Mouse (Mus musculus): ENCODE measurements at regions not wholly inside any gene's neighbourhood (a gene's known extent, or its start where the extent isn't known, plus 50 kb on each side); places are given as distances from the start of the nearest gene placed in this dataset.

GRCm38 (mm10) chr2:162791374-162792098 is 130.6 kb upstream of the Ptprt start:
- Histone ChIP-seq H3K27me3 (replicated peaks; ENCODE audit: low read depth, poor library complexity, severe bottlenecking) (no peaks in the 10 kb centered on the region), H3K27ac (replicated peaks) (no peak overlapping the region), H3K4me3 (no peak overlapping the region), H3K4me1 (no peaks in the 10 kb centered on the region), H3K36me3 (replicated peaks) (no peaks in the 10 kb centered on the region), H3K9me3 (no peaks in the 10 kb centered on the region)
- DNase-seq (ENCODE audit: low spot score) = no peak
- WGBS = 88% methylated on average over 12 of the region's 12 CpGs

- no peaks in the 10 kb centered on the region for H3K9me3 ChIP-seq
- H3K4me3 ChIP-seq = no peak overlapping the region
- no peak for DNase-seq (ENCODE audit: low spot score)
- no peaks in the 10 kb centered on the region for H3K27me3 ChIP-seq (replicated peaks; ENCODE audit: low read depth, poor library complexity, severe bottlenecking)
- WGBS = 72% methylated on average over 8 of the region's 8 CpGs
- H3K27ac ChIP-seq (replicated peaks) = no peak overlapping the region
- no peaks in the 10 kb centered on the region for H3K4me1 ChIP-seq
- no peaks in the 10 kb centered on the region for H3K36me3 ChIP-seq (replicated peaks)
Measured at GRCm38 (mm10) chr2:162784176-162784813, 123.3 kb upstream of the Ptprt start.

GRCm38 (mm10) chr2:162781599-162781998 is 120.7 kb upstream of the Ptprt start:
- Histone ChIP-seq H3K4me3 (no peak overlapping the region), H3K27ac (replicated peaks) (no peak overlapping the region), H3K9me3 (no peaks in the 10 kb centered on the region), H3K4me1 (no peaks in the 10 kb centered on the region), H3K36me3 (replicated peaks) (no peaks in the 10 kb centered on the region), H3K27me3 (replicated peaks; ENCODE audit: low read depth, poor library complexity, severe bottlenecking) (no peaks in the 10 kb centered on the region)
- DNase-seq (ENCODE audit: low spot score) = no peak
- 81% methylated on average over 6 of the region's 6 CpGs for WGBS

- Histone ChIP-seq H3K27me3 (replicated peaks; ENCODE audit: low read depth, poor library complexity, severe bottlenecking) (no peaks in the 10 kb centered on the region), H3K9me3 (no peaks in the 10 kb centered on the region), H3K36me3 (replicated peaks) (no peaks in the 10 kb centered on the region), H3K4me3 (no peak overlapping the region), H3K4me1 (no peaks in the 10 kb centered on the region), H3K27ac (replicated peaks) (no peak overlapping the region)
- no peak for DNase-seq (ENCODE audit: low spot score)
- 85% methylated on average over 5 of the region's 5 CpGs for WGBS
Measured at GRCm38 (mm10) chr2:162776542-162776941, 115.6 kb upstream of the Ptprt start.

- H3K9me3 ChIP-seq = no peaks in the 10 kb centered on the region
- H3K27me3 ChIP-seq (replicated peaks; ENCODE audit: low read depth, poor library complexity, severe bottlenecking) = no peaks in the 10 kb centered on the region
- no peak overlapping the region for H3K4me3 ChIP-seq
- no peak overlapping the region for H3K27ac ChIP-seq (replicated peaks)
- H3K36me3 ChIP-seq (replicated peaks) = no peaks in the 10 kb centered on the region
- WGBS = 85% methylated on average over 5 of the region's 5 CpGs
- no peak for DNase-seq (ENCODE audit: low spot score)
- no peaks in the 10 kb centered on the region for H3K4me1 ChIP-seq
Measured at GRCm38 (mm10) chr2:162772520-162772919, 111.6 kb upstream of the Ptprt start.

GRCm38 (mm10) chr2:162769711-162770428 is 108.9 kb upstream of the Ptprt start:
- no peak overlapping the region for H3K27ac ChIP-seq (replicated peaks)
- no peak overlapping the region for H3K4me3 ChIP-seq
- no peaks in the 10 kb centered on the region for H3K36me3 ChIP-seq (replicated peaks)
- no peaks in the 10 kb centered on the region for H3K4me1 ChIP-seq
- 86% methylated on average over 6 of the region's 6 CpGs for WGBS
- H3K9me3 ChIP-seq = no peaks in the 10 kb centered on the region
- no peaks in the 10 kb centered on the region for H3K27me3 ChIP-seq (replicated peaks; ENCODE audit: low read depth, poor library complexity, severe bottlenecking)
- DNase-seq (ENCODE audit: low spot score) = no peak

GRCm38 (mm10) chr2:162764059-162764458 is 103.1 kb upstream of the Ptprt start:
- Histone ChIP-seq H3K27ac (replicated peaks) (no peak overlapping the region), H3K27me3 (replicated peaks; ENCODE audit: low read depth, poor library complexity, severe bottlenecking) (no peaks in the 10 kb centered on the region), H3K9me3 (no peaks in the 10 kb centered on the region), H3K36me3 (replicated peaks) (no peaks in the 10 kb centered on the region), H3K4me3 (no peak overlapping the region), H3K4me1 (no peaks in the 10 kb centered on the region)
- WGBS = 90% methylated on average over 6 of the region's 6 CpGs
- no peak for DNase-seq (ENCODE audit: low spot score)

GRCm38 (mm10) chr2:162740523-162740922 is 79.6 kb upstream of the Ptprt start:
- WGBS = 73% methylated on average over 5 of the region's 5 CpGs
- Histone ChIP-seq H3K27ac (replicated peaks) (no peak overlapping the region), H3K36me3 (replicated peaks) (no peaks in the 10 kb centered on the region), H3K4me3 (no peak overlapping the region), H3K9me3 (no peaks in the 10 kb centered on the region), H3K4me1 (no peaks in the 10 kb centered on the region), H3K27me3 (replicated peaks; ENCODE audit: low read depth, poor library complexity, severe bottlenecking) (no peaks in the 10 kb centered on the region)
- DNase-seq (ENCODE audit: low spot score) = no peak

GRCm38 (mm10) chr2:162735761-162736160 is 74.8 kb upstream of the Ptprt start:
- Histone ChIP-seq H3K27me3 (replicated peaks; ENCODE audit: low read depth, poor library complexity, severe bottlenecking) (no peaks in the 10 kb centered on the region), H3K36me3 (replicated peaks) (no peaks in the 10 kb centered on the region), H3K9me3 (no peaks in the 10 kb centered on the region), H3K27ac (replicated peaks) (no peak overlapping the region), H3K4me1 (no peaks in the 10 kb centered on the region), H3K4me3 (no peak overlapping the region)
- DNase-seq (ENCODE audit: low spot score) = no peak
- 73% methylated on average over 3 of the region's 3 CpGs for WGBS

GRCm38 (mm10) chr2:162734286-162734685 is 73.3 kb upstream of the Ptprt start:
- no peak overlapping the region for H3K27ac ChIP-seq (replicated peaks)
- DNase-seq (ENCODE audit: low spot score) = no peak
- WGBS = 69% methylated on average over 4 of the region's 4 CpGs
- no peaks in the 10 kb centered on the region for H3K36me3 ChIP-seq (replicated peaks)
- no peak overlapping the region for H3K4me3 ChIP-seq
- no peaks in the 10 kb centered on the region for H3K27me3 ChIP-seq (replicated peaks; ENCODE audit: low read depth, poor library complexity, severe bottlenecking)
- H3K4me1 ChIP-seq = no peaks in the 10 kb centered on the region
- no peaks in the 10 kb centered on the region for H3K9me3 ChIP-seq

- H3K27ac ChIP-seq (replicated peaks) = no peak overlapping the region
- no peaks in the 10 kb centered on the region for H3K4me1 ChIP-seq
- H3K9me3 ChIP-seq = no peaks in the 10 kb centered on the region
- no peaks in the 10 kb centered on the region for H3K36me3 ChIP-seq (replicated peaks)
- DNase-seq (ENCODE audit: low spot score) = no peak
- no peak overlapping the region for H3K4me3 ChIP-seq
- no peaks in the 10 kb centered on the region for H3K27me3 ChIP-seq (replicated peaks; ENCODE audit: low read depth, poor library complexity, severe bottlenecking)
- 67% methylated on average over 3 of the region's 3 CpGs for WGBS
Measured at GRCm38 (mm10) chr2:162720016-162720415, 59.1 kb upstream of the Ptprt start.

GRCm38 (mm10) chr2:162718466-162718865 is 57.5 kb upstream of the Ptprt start:
- Histone ChIP-seq H3K4me3 (no peak overlapping the region), H3K27ac (replicated peaks) (no peak overlapping the region), H3K9me3 (no peaks in the 10 kb centered on the region), H3K27me3 (replicated peaks; ENCODE audit: low read depth, poor library complexity, severe bottlenecking) (no peaks in the 10 kb centered on the region), H3K36me3 (replicated peaks) (no peaks in the 10 kb centered on the region), H3K4me1 (no peaks in the 10 kb centered on the region)
- no peak for DNase-seq (ENCODE audit: low spot score)
- WGBS = 79% methylated on average over 7 of the region's 7 CpGs

GRCm38 (mm10) chr2:162714976-162715375 is 54.0 kb upstream of the Ptprt start:
- WGBS = 87% methylated on average over 8 of the region's 8 CpGs
- H3K9me3 ChIP-seq = no peaks in the 10 kb centered on the region
- DNase-seq (ENCODE audit: low spot score) = no peak
- H3K4me3 ChIP-seq = no peak overlapping the region
- no peak overlapping the region for H3K27ac ChIP-seq (replicated peaks)
- no peaks in the 10 kb centered on the region for H3K27me3 ChIP-seq (replicated peaks; ENCODE audit: low read depth, poor library complexity, severe bottlenecking)
- no peaks in the 10 kb centered on the region for H3K36me3 ChIP-seq (replicated peaks)
- no peaks in the 10 kb centered on the region for H3K4me1 ChIP-seq
